Mouse (Mus musculus): ENCODE data around the gene Ptprz1.
"Not testable (repeated sequence)": the region's sequence is repeated elsewhere in the genome, so short reads cannot be mapped to it uniquely, and the experiment has no call there.

Ptprz1 gene

GRCm38 (mm10) chr6:23014988-23015613 lies 139.8 kb downstream of the Ptprz1 start:
- DNase-seq: no peak

GRCm38 (mm10) chr6:23028251-23028650 lies 152.9 kb downstream of the Ptprz1 start:
- peak; percentile 13 for DNase-seq

- DNase-seq: no peak
Observed at GRCm38 (mm10) chr6:23048836-23049235, 173.5 kb downstream of the Ptprz1 start.

- no peak for DNase-seq
Observed at GRCm38 (mm10) chr6:23055734-23056133, 180.4 kb downstream of the Ptprz1 start.

- DNase-seq: no peak
Observed at GRCm38 (mm10) chr6:23076060-23076459, 200.8 kb downstream of the Ptprz1 start.

GRCm38 (mm10) chr6:23078273-23078672 lies 203.0 kb downstream of the Ptprz1 start:
- no peak for DNase-seq

- DNase-seq: peak; percentile 15
Observed at GRCm38 (mm10) chr6:23079991-23080680, 204.8 kb downstream of the Ptprz1 start.

- DNase-seq: no peak
Observed at GRCm38 (mm10) chr6:23084587-23085421, 209.5 kb downstream of the Ptprz1 start.

GRCm38 (mm10) chr6:23089292-23089691 lies 214.0 kb downstream of the Ptprz1 start:
- DNase-seq: not testable (repeated sequence)

- not testable (repeated sequence) for DNase-seq
Observed at GRCm38 (mm10) chr6:23090346-23091055, 215.2 kb downstream of the Ptprz1 start.

All from embryo, embryonic 11 days (tissue).